Mouse (Mus musculus) liver, adult 2 months (tissue): ENCODE data around the gene Nkain4. TPM values are rescaled to one million over a fixed set of nuclear protein-coding genes. Genes with fewer than 3 reads are reported as not detected.

Experiments
- DNase-seq: peaks from one replicate; pipeline ENCODE4 v3.0.0-alpha.2; 2011; ENCODE audit warnings: low read depth, low spot score; ENCODE audit errors: extremely low read depth
- H3K27ac ChIP-seq: fragments of 200-500 bp; replicated peaks from 2 replicates; pipeline ENCODE4 v1.5.1; 2012; ENCODE audit warnings: low read depth, mild to moderate bottlenecking, control low read depth, inconsistent platforms, low read length; ENCODE audit not compliant: insufficient read depth
- H3K27me3 ChIP-seq: fragments of 200-500 bp; 2 replicates; pipeline ENCODE4 v1.6.1; 2012; ENCODE audit warnings: mild to moderate bottlenecking, moderate library complexity, low read length, inconsistent platforms; ENCODE audit not compliant: control insufficient read depth, insufficient read depth
- H3K36me3 ChIP-seq: fragments of 200-500 bp; 2 replicates; pipeline ENCODE4 v1.6.1; 2012; ENCODE audit warnings: low read length, inconsistent platforms; ENCODE audit not compliant: control insufficient read depth, insufficient read depth
- H3K4me1 ChIP-seq: fragments of 200-500 bp; 2 replicates; pipeline ENCODE4 v1.6.1; 2011; ENCODE audit warnings: low read length; ENCODE audit not compliant: control insufficient read depth, insufficient read depth
- H3K4me3 ChIP-seq: fragments of 200-500 bp; 2 replicates; pipeline ENCODE4 v1.5.1; 2011; ENCODE audit warnings: low read depth, mild to moderate bottlenecking, control low read depth, low read length, moderate library complexity; ENCODE audit not compliant: insufficient read depth
- H3K79me2 ChIP-seq: fragments of 200-500 bp; 2 replicates; pipeline ENCODE4 v1.6.1; 2012; ENCODE audit warnings: inconsistent platforms, mild to moderate bottlenecking, low read length, moderate library complexity; ENCODE audit not compliant: control insufficient read depth, insufficient read depth
- H3K9ac ChIP-seq: fragments of 200-500 bp; 2 replicates; pipeline ENCODE4 v1.6.1; 2012; ENCODE audit warnings: low read depth, mild to moderate bottlenecking, control low read depth, inconsistent platforms, low read length
- CTCF ChIP-seq: fragments of 200-500 bp; IDR thresholded peaks from 2 replicates; pipeline ENCODE4 v1.5.1; 2011; ENCODE audit warnings: low read depth, low read length, control low read depth
- POLR2A ChIP-seq: fragments of 200-500 bp; IDR thresholded peaks from 2 replicates; pipeline ENCODE4 v1.6.1; 2011; ENCODE audit warnings: low read length, control low read depth; ENCODE audit not compliant: insufficient read depth; ENCODE audit errors: extremely low read depth
- WGBS: fragments of 180-500 bp; shearing (Covaris S2); methylation state at CpG from one replicate; pipeline ENCODE4 v1.1.7; 2018; 5-methylcytosine and 5-hydroxymethylcytosine counted together
- polyA plus RNA-seq: library from polyadenylated mRNA; depleted of rRNA; stranded (reverse); fragments of >200 nt; gene quantifications from 2 replicates; pipeline ENCODE4 v1.2.3, GENCODE M21; 2012; rRNA removed
- total RNA-seq: library from RNA; depleted of rRNA; stranded (reverse); fragments of >200 nt; gene quantifications from 2 replicates; pipeline ENCODE4 v1.2.3, GENCODE M21; 2014; rRNA removed

The Nkain4 gene
- total RNA-seq (0.13 and 1.5 TPM in 2 replicates), polyA plus RNA-seq (1.5 and 1.6 TPM in 2 replicates)

GRCm38 (mm10) chr2:180954061-180955047 is at the start of gene Nkain4:
Nkain4 (minus strand) TSS chr2:180954699.
- Histone ChIP-seq H3K36me3 (no peaks in the 10 kb centered on the region), H3K4me3 (peak within 1 kb of the TSS; percentile 36; the same call in 1 of the 2 replicates), H3K79me2 (no peaks in the 10 kb centered on the region), H3K27me3 (0 out of 2 replicates have a peak, but pooled peaks cover 3% of the 10 kb centered on the region), H3K4me1 (no peaks in the 10 kb centered on the region), H3K9ac (no peak within 1 kb of the TSS), H3K27ac (no peak within 1 kb of the TSS)
- TF ChIP-seq POLR2A: no peak
- TF ChIP-seq CTCF: peak; percentile 24; the same call in 1 of the 2 replicates
- no peak for DNase-seq
- WGBS: 5% methylated on average over 52 of the region's 52 CpGs

DNA sequence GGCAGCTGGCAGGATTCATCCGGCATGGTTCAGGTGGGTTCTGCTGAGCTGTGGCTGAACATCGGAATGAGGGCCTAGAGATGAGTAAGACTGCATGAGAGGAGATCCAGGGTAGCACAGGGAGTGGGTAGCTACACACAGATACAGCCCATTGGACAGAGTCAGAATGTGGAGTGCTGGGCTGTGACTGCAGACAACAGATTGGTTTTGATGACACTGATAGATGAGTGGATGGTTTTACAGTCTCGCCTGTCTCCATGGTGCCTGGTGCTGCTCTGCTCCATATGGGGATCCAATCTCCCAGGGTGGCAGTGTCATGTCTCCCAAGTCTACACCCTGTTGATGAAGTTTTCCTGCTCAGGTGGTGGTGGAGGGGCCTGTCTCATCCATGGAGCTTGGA is 42.4 kb upstream of the Nkain4 start:
- H3K4me1 ChIP-seq: no peaks in the 10 kb centered on the region
- no peaks in the 10 kb centered on the region for H3K79me2 ChIP-seq
- no peak overlapping the region for H3K4me3 ChIP-seq
- H3K27me3 ChIP-seq: no peaks in the 10 kb centered on the region
- no peak overlapping the region for H3K9ac ChIP-seq
- no peak overlapping the region for H3K27ac ChIP-seq
- H3K36me3 ChIP-seq: no peaks in the 10 kb centered on the region
- TF ChIP-seq CTCF: no peak
- no peak for TF ChIP-seq POLR2A
- 78% methylated on average over 3 of the region's 3 CpGs for WGBS
- DNase-seq: no peak

DNA sequence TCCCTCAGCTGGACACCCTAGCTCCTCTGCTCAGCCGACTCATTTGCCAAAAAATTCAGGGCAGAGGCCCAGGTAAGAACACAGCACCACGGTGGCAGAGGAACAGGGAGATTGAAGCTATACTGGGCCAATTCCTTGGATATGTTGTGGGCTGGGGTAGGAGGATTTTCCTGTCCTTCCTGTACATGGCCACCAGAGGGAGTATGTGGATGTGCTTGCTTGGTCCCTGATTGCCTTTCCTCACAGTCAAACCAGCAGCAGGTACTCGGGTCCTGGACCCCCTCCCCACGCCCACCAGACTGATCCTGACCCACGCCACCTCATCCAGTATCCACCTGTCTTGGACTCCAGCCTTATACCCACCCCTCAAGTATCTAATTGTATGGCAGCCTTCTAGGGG is 41.9 kb upstream of the Nkain4 start:
- WGBS: 4% methylated on average over 5 of the region's 5 CpGs
- no peaks in the 10 kb centered on the region for H3K79me2 ChIP-seq
- peak; percentile 37 for DNase-seq
- no peak overlapping the region for H3K9ac ChIP-seq
- no peak overlapping the region for H3K27ac ChIP-seq
- H3K4me3 ChIP-seq: no peak overlapping the region
- TF ChIP-seq CTCF (peak; percentile 80), POLR2A (no peak)
- no peaks in the 10 kb centered on the region for H3K27me3 ChIP-seq
- H3K36me3 ChIP-seq: no peaks in the 10 kb centered on the region
- no peaks in the 10 kb centered on the region for H3K4me1 ChIP-seq

DNA sequence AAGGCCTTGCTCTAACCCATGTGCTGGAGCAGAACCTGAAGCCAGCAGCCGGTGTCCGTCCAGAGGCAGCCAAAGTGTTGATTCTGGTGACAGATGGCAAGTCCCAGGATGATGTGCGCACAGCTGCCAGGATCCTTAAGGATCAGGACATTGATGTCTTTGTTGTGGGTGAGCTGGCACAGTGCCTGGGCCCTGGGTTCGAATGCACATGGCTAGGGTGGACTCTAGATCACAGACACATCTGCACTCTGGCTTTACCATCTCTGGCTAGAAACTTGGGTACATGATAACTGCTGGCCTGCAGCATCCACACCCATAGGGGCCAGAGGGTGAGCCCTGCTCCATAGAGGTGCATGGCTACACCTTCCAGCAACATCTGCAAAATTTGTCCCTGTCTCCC is 41.0 kb upstream of the Nkain4 start:
- no peaks in the 10 kb centered on the region for H3K79me2 ChIP-seq
- H3K27ac ChIP-seq: no peak overlapping the region
- H3K4me1 ChIP-seq: no peaks in the 10 kb centered on the region
- H3K4me3 ChIP-seq: no peak overlapping the region
- DNase-seq: no peak
- no peaks in the 10 kb centered on the region for H3K27me3 ChIP-seq
- TF ChIP-seq CTCF (no peak), POLR2A (no peak)
- H3K9ac ChIP-seq: no peak overlapping the region
- WGBS: 87% methylated on average over 4 of the region's 4 CpGs
- H3K36me3 ChIP-seq: no peaks in the 10 kb centered on the region

- no peak for DNase-seq
- no peaks in the 10 kb centered on the region for H3K4me1 ChIP-seq
- H3K79me2 ChIP-seq: no peaks in the 10 kb centered on the region
- H3K27me3 ChIP-seq: no peaks in the 10 kb centered on the region
- no peak overlapping the region for H3K9ac ChIP-seq
- H3K36me3 ChIP-seq: no peaks in the 10 kb centered on the region
- H3K27ac ChIP-seq: no peak overlapping the region
- no peak for TF ChIP-seq CTCF
- no peak for TF ChIP-seq POLR2A
- WGBS: 72% methylated on average over 2 of the region's 2 CpGs
- H3K4me3 ChIP-seq: no peak overlapping the region
Observed at GRCm38 (mm10) chr2:180994360-180994759, 39.9 kb upstream of the Nkain4 start.

- TF ChIP-seq POLR2A (no peak), CTCF (no peak)
- Histone ChIP-seq H3K79me2 (no peaks in the 10 kb centered on the region), H3K27me3 (no peaks in the 10 kb centered on the region), H3K4me3 (no peak overlapping the region), H3K9ac (no peak overlapping the region), H3K36me3 (no peaks in the 10 kb centered on the region), H3K4me1 (no peaks in the 10 kb centered on the region), H3K27ac (no peak overlapping the region)
- no peak for DNase-seq
- WGBS: 76% methylated on average over 4 of the region's 4 CpGs
Observed at GRCm38 (mm10) chr2:180990347-180990746, 35.8 kb upstream of the Nkain4 start.
